Mouse (Mus musculus) adrenal gland, postnatal 36 days (tissue): ENCODE results near the gene Usp33. TPM values are rescaled to one million over a fixed set of nuclear protein-coding genes. Genes with fewer than 3 reads are reported as not detected.
"Not testable (repeated sequence)": the region's sequence is repeated elsewhere in the genome, so short reads cannot be mapped to it uniquely, and the experiment has no call there.

Experiments used
- DNase-seq, 2 experiments: peaks; one replicate each; pipeline ENCODE4 v3.0.0; 2021; ENCODE audit warnings: mixed read lengths in 1 of 2
- long read RNA-seq, 2 experiments: library from polyadenylated mRNA; stranded (forward); transcript quantifications; one replicate each; pipeline ENCODE4 v2.0.0; 2021; ENCODE audit warnings: borderline sequencing depth in 2 of 2
- total RNA-seq, 2 experiments: library from RNA; stranded (reverse); gene quantifications; 2 replicates each; pipeline ENCODE4 v1.2.3; 2021

Gene Usp33
- 10 to 100 TPM; 84.3 to 95.8 TPM for total RNA-seq
- long read RNA-seq, experiment 1, full-length matches to known transcripts: 15 of 32 reads
- long read RNA-seq, experiment 1, partial matches to known transcripts: 12 of 32 reads
- long read RNA-seq, experiment 1, other reads (novel, unspliced or antisense): 5 of 32 reads
- long read RNA-seq, experiment 2, full-length matches to known transcripts: 5 of 13 reads
- long read RNA-seq, experiment 2, partial matches to known transcripts: 0 of 13 reads
- long read RNA-seq, experiment 2, other reads (novel, unspliced or antisense): 8 of 13 reads

DNA sequence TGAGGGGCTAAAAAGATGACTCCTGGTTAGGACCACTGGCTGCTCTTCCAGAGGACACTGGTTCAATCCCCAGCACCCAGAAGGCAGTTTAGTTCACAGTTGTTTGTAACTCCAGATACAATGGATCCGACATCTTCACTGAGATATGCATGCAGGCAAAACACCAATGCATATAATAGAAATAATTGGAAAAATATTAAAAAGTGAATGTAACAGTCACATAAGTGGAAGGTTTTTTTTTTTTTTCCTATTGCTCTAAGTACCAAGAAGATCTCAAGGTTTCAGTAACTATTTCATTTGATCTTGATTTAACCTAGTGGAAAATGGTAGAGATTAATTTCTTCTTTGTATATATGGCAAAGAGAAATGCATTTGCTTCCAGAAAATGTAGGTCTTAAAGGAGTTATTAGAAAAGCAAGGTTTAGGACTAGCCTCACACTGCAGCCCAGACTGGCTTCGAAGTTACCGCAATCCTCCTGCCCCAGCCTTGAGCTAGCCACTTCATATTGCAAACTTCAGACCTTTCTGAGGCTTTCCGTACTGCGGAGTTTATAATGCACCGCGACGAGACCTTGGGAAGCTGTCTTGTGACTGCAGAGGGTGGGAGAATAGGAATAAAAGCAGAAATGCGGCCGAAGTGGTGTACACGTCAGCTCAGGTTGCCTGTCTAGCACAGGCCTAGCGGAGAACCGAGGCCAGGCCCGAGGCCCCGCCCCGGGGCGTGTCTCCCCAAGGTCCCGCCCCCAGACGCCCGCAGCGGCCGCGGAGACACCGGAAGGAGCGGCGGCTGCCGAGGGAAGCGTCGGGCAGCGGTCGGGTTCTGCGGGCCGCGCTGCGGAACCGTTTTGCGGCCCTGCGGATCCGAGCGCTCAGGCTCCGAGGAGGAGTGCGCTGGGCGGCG, at the start of gene Usp33:
Usp33 (plus strand) TSS at position 747 of the 901 bp plus-strand sequence.
- peak; percentile 96 to 98 for DNase-seq

DNA sequence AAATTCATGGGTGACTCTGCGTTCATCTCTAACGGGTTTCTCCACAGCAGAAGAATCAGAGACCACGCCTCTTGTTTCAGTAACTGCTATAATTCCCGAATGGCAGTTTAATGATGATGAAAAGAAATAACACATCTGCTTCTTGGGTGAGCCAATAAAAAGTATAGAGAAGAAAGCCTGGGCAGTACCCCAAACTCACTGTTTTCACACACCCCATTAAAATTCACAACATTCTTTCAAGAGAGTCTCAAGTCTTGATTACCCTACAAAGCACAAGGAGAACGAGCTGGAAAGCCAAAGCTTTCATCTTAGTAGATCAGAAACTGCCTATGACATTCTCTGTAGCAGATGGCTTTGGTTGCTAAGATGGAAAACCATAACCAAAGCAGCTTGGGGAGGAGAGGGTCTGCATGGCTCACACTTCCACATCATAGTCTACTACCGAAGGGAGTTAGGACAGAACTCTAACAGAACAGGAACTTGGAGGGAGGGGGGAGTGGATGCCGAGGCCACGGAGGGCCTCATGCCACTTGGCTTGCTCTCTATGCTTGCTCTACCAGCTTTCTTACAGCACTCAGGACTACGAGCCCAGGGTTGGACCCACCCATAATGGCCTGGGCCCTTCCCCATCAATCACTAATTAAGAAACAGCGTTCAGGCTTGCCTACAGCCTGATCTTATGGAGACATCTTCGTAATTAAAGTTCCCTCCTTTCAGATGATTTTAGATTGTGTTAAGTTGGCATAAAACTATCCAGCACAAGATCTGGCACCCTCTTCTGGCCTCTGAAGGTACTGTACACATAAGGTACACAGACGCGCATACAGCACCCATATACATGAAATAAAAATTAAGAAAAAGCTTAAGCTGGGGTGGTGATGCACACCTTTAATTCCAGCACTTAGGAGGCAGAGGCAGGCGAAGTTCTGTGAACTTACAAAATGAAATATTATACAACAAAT, 45.6 kb upstream of the Usp33 start:
- no peak for DNase-seq

DNA sequence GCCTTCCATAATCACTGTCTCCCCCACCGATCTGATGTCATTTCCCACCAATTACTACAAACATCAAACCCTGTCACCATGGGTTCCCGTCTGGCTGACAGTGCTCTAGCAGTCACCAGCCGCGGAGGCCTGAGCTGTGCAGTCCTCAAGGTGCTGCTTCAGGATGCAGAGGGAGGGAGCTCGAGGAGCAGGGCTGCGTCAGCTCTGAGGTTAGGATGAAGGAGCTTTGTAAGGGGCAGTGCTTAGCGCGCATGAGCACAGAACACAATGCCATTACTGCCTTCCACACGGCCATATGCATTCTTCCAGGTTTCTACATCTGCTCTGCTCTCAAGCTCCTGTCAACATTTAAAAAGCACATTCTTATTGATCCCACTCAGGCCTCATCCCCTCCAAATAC, 43.3 kb upstream of the Usp33 start:
- DNase-seq: no peak

DNA sequence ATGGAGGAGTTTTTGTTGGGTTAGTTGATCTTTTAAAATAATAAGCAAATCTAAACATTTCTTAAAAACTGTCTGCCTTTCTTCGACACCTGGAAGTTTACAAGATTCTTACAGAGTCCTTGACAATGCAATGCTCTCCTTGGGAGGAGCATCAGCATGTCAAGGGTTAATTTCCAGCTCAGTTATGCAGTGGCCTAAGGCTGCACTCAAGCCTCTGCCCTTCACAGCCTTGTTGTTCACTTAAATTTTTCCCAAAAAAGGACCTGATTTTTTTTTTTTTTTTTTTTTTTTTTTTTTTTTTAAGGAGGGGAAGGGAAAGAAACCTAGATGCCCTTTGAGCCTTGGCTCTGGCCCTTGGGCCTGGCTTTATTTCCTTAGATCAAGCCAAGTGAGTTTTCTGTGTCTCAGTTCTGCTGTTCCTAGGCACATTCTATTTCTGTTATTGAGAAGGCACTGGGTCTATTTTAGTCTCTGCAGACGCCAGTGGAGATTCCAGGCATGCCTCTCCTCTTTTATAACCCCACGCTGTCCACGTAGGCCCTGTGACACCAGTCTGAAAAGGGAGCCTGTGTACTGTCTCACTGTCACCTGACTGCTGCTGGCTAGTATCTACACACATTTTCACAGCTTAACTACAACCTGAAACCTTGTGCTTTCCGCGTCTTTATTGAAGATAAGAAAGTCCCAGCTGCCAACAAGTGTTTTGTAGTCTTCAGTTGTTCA, 42.0 kb upstream of the Usp33 start:
- DNase-seq: no peak

DNA sequence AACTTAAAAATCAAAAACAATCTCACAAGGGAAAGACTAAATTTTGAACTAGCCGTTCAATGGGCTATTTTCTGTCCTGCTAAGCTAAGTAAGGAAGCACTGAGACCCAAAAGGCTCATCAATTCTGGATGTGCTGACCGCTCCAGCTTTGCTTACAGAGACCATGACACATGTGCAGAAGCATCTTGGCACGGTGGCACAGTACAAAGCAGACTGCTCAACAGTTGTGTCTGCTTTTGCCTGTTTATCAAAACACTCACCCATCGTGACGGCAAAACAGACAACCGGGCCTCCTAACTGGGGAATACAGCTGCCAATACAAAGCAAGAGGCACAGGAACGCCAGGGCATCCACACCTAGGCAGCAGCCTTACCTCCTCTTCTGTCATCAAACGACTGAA, 41.2 kb upstream of the Usp33 start:
- no peak for DNase-seq

DNA sequence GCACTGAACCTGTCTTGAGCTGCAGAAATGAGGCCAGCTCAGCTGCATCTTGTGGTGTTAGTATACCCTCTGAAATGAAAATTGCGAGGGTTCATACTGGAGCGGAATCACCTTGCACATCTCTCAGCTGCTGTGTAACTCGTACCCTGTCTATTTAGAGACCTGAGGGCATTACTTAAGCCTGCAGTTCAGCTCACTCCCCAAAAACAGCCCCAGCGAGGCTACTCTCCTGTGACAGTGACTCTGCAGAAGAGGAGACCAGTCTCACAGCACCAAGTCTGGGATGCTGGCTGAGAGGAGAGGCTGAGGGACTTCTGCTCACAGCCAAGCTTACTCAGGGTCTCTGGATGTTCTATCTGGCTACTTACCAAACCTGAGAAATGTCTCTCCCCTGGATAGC, 40.3 kb upstream of the Usp33 start:
- no peak for DNase-seq

DNA sequence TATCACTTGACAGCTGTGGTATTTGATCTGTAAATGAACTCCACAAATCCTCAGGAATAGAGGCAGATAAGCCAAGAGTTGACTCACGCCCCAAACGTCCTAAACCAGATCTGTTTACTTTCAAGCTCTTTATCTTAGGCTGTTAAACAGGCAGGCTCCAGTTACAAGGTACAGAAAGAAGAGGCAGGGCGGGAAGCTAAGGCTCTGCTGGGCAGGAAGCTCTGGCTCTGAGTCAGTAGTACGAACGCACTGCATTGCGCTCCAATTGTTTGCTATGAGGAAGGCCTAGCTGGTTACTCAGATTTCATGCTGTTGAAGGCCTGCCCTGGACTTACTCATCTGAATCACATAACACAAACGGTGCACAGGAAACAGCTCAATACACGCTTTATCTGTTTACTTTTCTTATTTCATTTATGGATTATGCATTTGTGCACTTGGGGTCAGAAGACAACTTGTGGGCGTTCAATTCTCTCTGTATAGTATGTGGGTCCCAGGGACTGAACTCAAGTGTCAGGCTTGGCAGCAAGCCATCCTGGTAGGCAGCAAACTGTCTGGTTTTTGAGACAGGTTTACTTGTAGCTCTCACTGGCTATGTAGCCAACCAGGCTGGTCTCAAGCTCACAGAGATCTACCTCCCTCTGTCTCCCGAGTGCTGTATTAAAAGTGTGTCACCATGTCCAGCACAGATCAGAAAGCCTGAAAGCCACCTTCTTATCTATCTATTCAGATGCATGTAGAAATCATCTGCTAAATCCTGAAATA, 37.6 kb upstream of the Usp33 start:
- peak; percentile 23 to 30 for DNase-seq

DNA sequence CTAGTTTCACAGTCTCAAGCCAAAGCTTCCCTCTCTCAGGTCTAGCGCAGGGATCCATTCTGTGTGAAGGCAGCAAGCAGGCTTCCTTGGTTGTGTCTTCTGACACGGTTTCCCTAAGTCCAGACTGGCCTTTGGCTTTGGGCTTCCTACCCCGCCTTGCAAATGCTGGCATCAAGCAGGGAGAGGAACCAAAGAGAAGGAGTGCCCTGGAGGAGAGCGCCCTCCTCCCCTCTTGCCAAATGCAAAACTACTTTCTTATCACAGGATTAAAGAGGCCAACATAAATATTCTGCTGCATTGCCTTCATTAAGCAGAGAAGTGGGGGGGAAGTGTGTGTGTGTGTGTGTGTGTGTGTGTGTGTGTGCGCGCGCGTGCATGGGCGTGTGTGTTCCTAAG, 37.0 kb upstream of the Usp33 start:
- no peak for DNase-seq

DNA sequence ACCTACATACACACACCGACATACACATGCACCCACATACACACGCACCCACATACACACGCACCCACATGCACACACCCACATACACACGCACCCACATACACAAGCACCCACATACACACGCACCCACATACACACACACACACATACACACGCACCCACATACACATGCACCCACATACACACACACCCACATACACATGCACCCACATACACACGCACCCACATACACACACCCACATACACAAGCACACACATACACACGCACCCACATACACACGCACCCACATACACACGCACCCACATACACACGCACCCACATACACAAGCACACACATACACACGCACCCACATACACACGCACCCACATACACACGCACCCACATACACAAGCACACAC, 31.6 kb upstream of the Usp33 start:
- DNase-seq: not testable (repeated sequence)

DNA sequence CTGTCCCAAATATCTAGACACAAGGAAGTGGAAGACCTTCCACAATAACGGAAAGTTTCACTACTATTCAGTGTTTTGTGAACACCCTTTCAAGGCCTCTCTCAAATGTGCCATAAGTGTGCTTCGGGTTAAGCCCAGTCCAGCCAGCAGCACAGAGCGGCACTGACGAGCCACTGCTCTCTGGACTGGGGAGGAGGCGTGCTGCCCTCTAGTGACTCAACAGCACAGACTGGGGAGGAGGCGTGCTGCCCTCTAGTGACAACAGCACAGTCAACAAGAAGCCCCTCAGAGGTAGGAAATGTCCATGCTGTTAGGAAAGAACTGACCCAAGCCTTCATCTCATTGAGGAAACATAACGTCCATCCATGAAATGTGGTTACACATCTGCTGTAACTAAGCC, 30.7 kb upstream of the Usp33 start:
- DNase-seq: peak; percentile 87 to 91

DNA sequence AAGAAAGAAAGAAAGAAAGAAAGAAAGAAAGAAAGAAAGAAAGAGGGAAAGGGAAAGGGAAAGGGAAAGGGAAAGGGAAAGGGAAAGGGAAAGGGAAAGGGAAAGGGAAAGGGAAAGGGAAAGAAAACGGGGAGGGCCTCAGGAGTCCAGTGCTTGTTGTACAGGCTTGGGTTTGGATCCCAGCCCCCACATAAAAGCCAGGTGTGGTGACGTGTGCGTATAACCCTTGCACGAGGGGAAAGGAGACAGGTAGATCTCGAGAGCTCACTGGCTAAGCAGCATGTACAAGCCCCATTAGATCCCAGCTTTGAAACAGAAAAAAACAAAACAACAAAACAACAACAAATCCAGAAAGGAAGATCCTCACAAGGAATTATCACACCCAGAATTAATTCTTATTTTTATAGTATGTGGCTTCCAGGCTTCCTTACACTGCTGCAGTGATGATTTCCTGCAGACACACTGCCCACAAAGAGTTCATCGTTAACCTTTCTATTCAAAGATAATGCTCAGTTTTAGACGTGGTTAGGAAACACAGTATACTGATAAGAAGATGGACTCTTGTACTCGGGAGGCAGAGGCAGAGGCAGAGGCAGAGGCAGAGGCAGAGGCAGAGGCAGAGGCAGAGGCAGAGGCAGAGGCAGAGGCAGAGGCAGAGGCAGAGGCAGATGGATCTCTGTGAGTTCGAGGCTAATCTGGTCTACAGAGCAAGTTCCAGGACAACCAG, 29.7 kb upstream of the Usp33 start:
- DNase-seq: not testable (repeated sequence)

DNA sequence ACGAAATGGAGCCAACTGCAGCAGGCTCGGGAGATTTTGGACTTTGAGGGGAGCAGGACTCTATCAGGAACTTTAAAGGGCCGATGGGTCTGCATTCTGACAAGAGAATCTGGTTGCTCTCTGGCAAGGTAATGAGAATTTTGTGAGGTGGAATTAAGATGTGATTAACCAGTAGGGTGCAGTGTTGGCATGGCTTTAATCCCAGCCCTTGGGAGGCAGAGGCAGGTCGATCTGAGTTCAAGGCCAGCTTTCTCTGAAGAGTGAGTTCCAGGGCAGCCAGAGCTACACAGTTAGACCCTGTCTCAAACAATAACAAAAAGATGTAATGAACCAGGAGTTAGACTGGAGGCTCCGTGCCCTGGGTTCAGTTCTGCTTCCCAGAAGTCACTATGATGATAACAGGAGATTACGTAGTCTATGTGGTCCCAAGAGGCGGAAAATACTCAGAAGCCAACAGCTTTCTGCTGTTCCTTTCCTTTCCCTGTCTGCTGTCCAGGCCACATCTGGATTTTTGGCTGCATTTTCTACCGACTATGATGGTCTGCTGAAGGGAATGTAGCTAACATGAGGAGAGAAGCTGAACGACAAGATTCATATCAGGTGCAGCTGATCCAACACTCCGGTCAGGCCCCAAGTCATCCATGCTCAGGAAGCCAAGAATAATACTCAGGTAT, 25.2 kb upstream of the Usp33 start:
- no peak for DNase-seq

DNA sequence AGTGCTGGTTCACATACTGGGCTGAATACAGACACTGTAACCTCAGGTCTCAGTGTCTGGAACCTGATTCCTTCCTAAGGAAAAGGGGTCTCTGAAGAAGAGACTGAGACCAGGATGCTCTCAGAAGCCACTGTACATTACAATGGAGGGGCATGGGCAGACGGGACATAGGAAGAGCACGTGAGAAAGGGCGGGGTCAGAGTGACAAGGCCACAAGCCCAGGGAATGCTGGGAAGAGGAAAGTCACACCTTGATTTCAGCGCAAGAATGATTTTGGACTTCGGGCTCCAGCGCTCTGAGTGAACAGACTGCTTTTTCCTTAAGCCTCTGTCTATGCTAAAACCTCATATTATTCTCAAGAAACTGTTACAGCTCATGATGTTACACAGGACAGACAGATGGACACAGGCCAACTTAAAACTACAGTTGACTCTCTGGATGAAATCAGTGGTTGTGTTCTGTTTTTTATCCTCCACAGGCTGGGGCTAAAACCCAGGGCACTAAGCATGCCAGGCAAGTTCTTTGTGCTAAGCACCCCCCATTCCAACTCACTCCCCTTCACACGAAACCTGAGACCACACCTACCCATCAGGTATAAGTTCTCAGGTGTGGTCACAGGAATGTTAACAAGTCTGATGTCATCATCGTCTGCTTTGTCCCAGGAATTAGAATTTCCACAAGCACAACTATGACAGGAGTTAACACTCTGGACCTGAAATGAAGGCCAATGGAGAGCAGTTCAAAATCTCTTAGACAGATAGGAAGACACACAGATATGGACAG, 24.3 kb upstream of the Usp33 start:
- DNase-seq: no peak

DNA sequence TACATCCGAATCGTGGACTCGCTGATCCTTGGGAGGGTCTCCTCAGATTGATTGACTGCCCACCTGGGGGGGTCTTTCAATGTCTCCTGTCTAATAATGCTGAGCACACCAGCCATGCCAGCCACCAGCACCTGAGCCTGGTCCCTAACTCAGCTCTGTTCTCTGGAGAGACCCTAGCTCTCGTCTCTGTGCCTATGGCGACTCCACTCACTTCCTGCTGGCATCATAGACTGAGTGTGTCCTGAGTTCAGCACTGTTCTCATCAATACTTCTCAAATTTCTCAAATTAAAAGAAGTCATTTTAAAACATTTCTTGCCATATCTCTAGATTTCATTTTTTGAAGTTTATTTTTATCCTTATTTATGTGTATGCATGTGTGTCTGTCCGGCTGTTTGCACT, 14.2 kb upstream of the Usp33 start:
- DNase-seq: no peak

DNA sequence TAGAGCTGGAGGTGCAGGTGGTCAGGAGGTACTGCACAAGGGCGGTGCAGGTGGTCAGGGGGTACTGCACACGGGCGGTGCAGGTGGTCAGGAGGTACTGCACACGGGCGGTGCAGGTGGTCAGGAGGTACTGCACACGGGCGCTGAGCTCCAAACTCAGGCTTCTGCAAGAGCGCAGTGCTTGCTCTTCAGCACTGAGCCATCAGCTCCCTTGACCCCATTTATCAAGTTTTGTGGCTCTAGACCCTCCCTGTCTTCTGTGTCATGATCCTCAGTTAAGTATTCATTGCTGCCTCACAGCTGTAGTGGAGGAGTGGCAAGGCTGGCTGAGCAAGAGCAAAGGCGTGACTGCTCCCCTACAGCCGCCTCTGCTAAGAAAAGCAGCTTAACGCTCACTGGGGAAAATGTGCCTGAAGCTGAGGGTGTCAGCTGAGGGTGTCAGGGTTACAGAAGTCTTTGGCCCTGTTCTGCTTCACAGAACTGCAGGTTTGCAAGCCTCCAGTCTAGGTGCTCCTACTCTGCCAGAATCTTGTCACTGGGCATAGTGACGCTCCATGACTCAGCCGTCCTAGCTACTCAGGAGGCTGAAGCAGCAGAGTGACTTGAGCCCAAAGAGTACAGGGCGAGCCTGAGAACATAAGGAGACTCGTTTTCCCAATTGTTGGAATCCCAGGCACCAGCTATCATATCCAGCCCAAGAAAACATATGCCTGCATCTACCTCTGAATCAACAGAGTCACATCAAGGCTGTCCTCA, 13.6 kb upstream of the Usp33 start:
- no peak for DNase-seq

DNA sequence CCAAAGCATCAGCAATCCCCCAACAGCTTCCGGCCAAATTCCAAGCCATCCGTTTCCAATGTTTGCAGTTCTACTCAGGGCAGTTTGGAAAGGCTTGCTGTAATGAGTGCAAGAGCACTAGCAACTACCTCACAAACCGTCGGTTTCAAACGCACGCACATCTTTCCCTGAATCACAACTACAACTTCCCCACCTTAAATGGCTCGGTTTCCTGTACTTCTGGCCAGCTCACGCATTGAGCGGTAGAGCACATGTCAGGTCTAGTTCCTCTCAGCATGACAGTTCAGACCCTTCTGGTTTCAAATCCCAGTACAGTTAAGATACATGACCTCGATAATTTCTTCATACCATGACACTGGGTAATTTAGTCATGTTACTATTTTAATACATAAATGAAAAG, 12.6 kb upstream of the Usp33 start:
- DNase-seq: no peak

DNA sequence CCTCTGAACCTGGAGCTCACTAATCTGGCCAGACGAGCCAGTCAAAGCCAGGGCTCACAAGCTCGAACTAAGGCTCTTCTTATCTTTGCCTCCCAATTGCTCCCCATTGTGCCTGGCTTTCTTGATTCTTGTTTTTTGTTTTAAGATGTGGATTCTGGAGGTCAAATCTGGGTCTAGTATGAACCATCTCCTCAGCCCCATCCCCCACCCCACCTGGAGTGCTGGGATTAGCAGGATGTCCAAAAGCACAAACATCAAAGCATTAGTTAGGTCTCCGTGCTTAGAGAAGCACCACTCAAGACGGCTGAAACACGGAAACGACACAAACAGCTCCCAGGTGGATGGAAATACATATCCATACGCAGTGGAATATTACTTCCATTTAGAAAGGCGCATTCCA, 10.2 kb upstream of the Usp33 start:
- DNase-seq: no peak
